Mouse (Mus musculus): ENCODE results near the gene Agpat1. TPM values are rescaled to one million over a fixed set of nuclear protein-coding genes. Genes with fewer than 3 reads are reported as not detected.

Agpat1 gene
- total and polyA plus RNA-seq, 3 experiments = 11.2 to 47.4 (median 44.4) TPM

DNA sequence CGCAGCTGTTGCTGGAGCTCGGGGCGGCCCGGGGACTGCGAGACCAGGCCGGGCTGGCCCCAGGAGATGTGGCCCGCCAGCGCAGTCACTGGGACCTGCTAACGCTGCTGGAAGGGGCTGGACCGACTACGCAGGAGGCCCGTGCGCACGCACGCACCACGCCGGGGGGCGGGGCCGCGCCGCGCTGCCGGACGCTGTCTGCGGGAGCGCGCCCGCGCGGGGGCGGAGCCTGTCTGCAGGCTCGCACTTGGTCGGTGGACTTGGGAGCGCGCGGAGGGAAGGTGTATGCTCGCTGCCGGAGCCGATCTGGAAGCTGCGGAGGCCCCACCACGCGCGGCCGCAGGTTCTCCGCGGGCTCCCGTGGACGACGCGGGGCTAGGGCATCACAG is 16.6 kb upstream of the Agpat1 start (continued):
- TF ChIP-seq CTCF (conservative IDR thresholded peaks at IDR 0.05 in 1 of 2, IDR thresholded peaks at IDR 0.05 in 1 of 2; ENCODE audit: low read depth in 2 of 2, low read length in 2 of 2) (no peak), MYC (IDR thresholded peaks at IDR 0.05; ENCODE audit: low read depth, low read length) (no peak), TBP (conservative IDR thresholded peaks at IDR 0.05; ENCODE audit: low read depth, low read length) (0 out of 2 replicates have a peak, but pooled peaks have one; percentile 26), EP300 (IDR thresholded peaks at IDR 0.05; ENCODE audit: low read length) (no peak), PAX5 (IDR thresholded peaks at IDR 0.05; ENCODE audit: low read length) (no peak), ZNF384 (IDR thresholded peaks at IDR 0.05; ENCODE audit: low read depth, low read length) (no peak), POLR2A (IDR thresholded peaks at IDR 0.05; ENCODE audit: low read depth, low read length) (peak; percentile 83), IRF4 (IDR thresholded peaks at IDR 0.05; ENCODE audit: low read depth, low read length) (no peak), SMC3 (IDR thresholded peaks at IDR 0.05; ENCODE audit: low read depth, low read length) (no peak), MXI1 (IDR thresholded peaks at IDR 0.05; ENCODE audit: low read depth, low read length) (peak; percentile 22; the same call in 1 of the 2 replicates), USF1 (IDR thresholded peaks at IDR 0.05; ENCODE audit: low read depth, low read length) (no peak)

DNA sequence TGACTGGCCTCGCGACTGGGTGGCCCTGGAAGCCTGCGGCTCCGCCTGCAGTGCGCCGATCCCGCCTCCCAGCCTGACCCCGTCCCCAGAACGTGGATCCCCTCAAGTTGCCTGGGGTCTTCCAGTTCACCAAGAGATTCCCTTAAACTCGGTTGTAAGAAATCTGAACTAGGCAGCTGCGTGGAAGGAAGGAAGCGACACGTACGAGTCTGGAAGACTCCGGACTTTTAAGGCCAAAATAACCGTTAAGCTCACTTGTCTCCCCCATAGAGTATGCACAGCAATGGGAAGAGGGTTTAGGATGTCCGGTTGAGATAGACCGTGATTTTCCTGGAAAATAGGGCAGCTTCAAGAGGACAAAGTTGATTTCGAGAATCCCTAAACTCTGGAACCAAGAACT is 16.2 kb upstream of the Agpat1 start:
- no peak for DNase-seq (ENCODE audit: extremely low read depth)
- in situ Hi-C loops (cut with MboI; ENCODE audit: low pct_ligation_motif_present, low pct_unique_long_range_greater_than_20kb, low sequenced_read_pairs) (no loop called here), dilution Hi-C loops (cut with MboI; ENCODE audit: extremely low pct_ligation_motif_present, extremely low pct_unique_long_range_greater_than_20kb, low sequenced_read_pairs) (no loop called here)
- Histone ChIP-seq H3K4me3 (replicated peaks in 1 of 3; ENCODE audit: low read depth in 2 of 3, low read length in 2 of 3, poor library complexity in 1 of 3) (peak overlapping the region; percentile 74 to 88 (median 82)), H3K4me2 (ENCODE audit: insufficient read depth, low read depth, poor library complexity, severe bottlenecking) (peak overlapping the region; percentile 89), H3K4me1 (ENCODE audit: control insufficient read depth in 1 of 2, insufficient read depth in 2 of 2) (peaks cover 3 to 31% of the 10 kb centered on the region in 2 experiments; a peak in 2 of 4 replicates), H3K79me2 (replicated peaks; ENCODE audit: control insufficient read depth, extremely low read depth, insufficient read depth, poor library complexity, severe bottlenecking) (no peaks in the 10 kb centered on the region; the same call in 1 of the 2 replicates), H3K9me3 (replicated peaks; ENCODE audit: low read length) (no peaks in the 10 kb centered on the region), H3K27ac (ENCODE audit: insufficient read depth, low read depth) (no peak overlapping the region), H3K9ac (ENCODE audit: insufficient read depth, low read depth) (peak overlapping the region; percentile 65), H3K36me3 (replicated peaks in 1 of 2; ENCODE audit: control insufficient read depth in 1 of 2, insufficient read depth in 1 of 2, low read length in 1 of 2) (no peaks in the 10 kb centered on the region), H3K27me3 (replicated peaks) (peaks cover 2% of the 10 kb centered on the region)
- no peak for TF ChIP-seq PAX5 (IDR thresholded peaks at IDR 0.05; ENCODE audit: low read length)
- no peak for TF ChIP-seq EP300 (IDR thresholded peaks at IDR 0.05; ENCODE audit: low read length)
- TF ChIP-seq KAT2A (IDR thresholded peaks at IDR 0.05; ENCODE audit: insufficient replicate concordance, low read length) = no peak
- no peak for TF ChIP-seq MAZ (IDR thresholded peaks at IDR 0.05; ENCODE audit: low read depth, low read length)
- no peak for TF ChIP-seq UBTF (IDR thresholded peaks at IDR 0.05; ENCODE audit: low read depth, low read length)
- peak; percentile 53; the same call in 1 of the 2 replicates for TF ChIP-seq SIN3A (IDR thresholded peaks at IDR 0.05; ENCODE audit: low read length)
- TF ChIP-seq MYC (IDR thresholded peaks at IDR 0.05; ENCODE audit: low read depth, low read length) = no peak
- 0 out of 2 replicates have a peak, but pooled peaks have one; percentile 19 for TF ChIP-seq POLR2AphosphoS2 (IDR thresholded peaks at IDR 0.05; ENCODE audit: low read depth, low read length)
- no peak for TF ChIP-seq POLR2A (IDR thresholded peaks at IDR 0.05; ENCODE audit: low read depth, low read length)
- TF ChIP-seq CHD2 (IDR thresholded peaks at IDR 0.05; ENCODE audit: low read length) = no peak

DNA sequence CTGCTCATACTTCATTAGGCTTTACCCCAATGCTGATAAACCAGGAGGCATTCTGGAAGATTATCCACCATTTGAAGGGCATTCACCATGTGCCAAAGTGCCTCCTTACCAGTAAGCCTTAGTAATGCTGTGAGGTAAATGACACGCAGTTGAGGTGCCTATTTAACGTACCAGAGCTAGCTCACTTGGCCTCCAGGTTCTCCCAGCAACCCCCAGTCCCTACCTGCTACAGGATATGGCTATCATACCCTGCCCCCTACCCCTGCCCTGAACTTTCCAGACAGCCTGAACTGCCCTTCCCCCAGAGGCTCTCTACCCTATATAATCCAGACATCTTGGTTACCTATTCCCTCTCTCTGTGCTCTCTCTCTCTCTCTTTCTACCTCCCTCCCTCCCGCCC is 15.3 kb upstream of the Agpat1 start:
- H3K4me1 ChIP-seq (ENCODE audit: control insufficient read depth in 1 of 2, insufficient read depth in 2 of 2) = peaks cover 8 to 40% of the 10 kb centered on the region in 2 experiments; a peak in 2 of 4 replicates
- H3K4me2 ChIP-seq (ENCODE audit: insufficient read depth, low read depth, poor library complexity, severe bottlenecking) = peak overlapping the region; percentile 73
- peaks cover 1 to 6% of the 10 kb centered on the region in 2 experiments for H3K36me3 ChIP-seq (replicated peaks in 1 of 2; ENCODE audit: control insufficient read depth in 1 of 2, insufficient read depth in 1 of 2, low read length in 1 of 2)
- in situ Hi-C loops (cut with MboI; ENCODE audit: low pct_ligation_motif_present, low pct_unique_long_range_greater_than_20kb, low sequenced_read_pairs) = no loop called here
- no peaks in the 10 kb centered on the region; the same call in 1 of the 2 replicates for H3K79me2 ChIP-seq (replicated peaks; ENCODE audit: control insufficient read depth, extremely low read depth, insufficient read depth, poor library complexity, severe bottlenecking)
- H3K4me3 ChIP-seq (replicated peaks in 1 of 3; ENCODE audit: low read depth in 2 of 3, low read length in 2 of 3, poor library complexity in 1 of 3) = peak overlapping the region; percentile 30 to 88 (median 82)
- dilution Hi-C loops (cut with MboI; ENCODE audit: extremely low pct_ligation_motif_present, extremely low pct_unique_long_range_greater_than_20kb, low sequenced_read_pairs) = no loop called here
- TF ChIP-seq TBP (conservative IDR thresholded peaks at IDR 0.05; ENCODE audit: low read depth, low read length) = no peak
- no peak for TF ChIP-seq UBTF (IDR thresholded peaks at IDR 0.05; ENCODE audit: low read depth, low read length)
- no peak for TF ChIP-seq JUN (IDR thresholded peaks at IDR 0.05; ENCODE audit: insufficient read depth, low read depth, low read length)
- H3K27ac ChIP-seq (ENCODE audit: insufficient read depth, low read depth) = 0 out of 2 replicates have a peak overlapping the region, but pooled peaks have one; percentile 22
- peak overlapping the region; percentile 67 for H3K9ac ChIP-seq (ENCODE audit: insufficient read depth, low read depth)
- no peaks in the 10 kb centered on the region for H3K27me3 ChIP-seq (replicated peaks)
- DNase-seq (ENCODE audit: extremely low read depth) = peak; percentile 31
- no peaks in the 10 kb centered on the region for H3K9me3 ChIP-seq (replicated peaks; ENCODE audit: low read length)
